Mouse (Mus musculus): ENCODE measurements around the gene Slc13a3. TPM values are rescaled to one million over a fixed set of nuclear protein-coding genes. Genes with fewer than 3 reads are reported as not detected.

Gene Slc13a3
- polyA plus RNA-seq, 1 experiment from 2014 or later = 5.5 TPM

DNA sequence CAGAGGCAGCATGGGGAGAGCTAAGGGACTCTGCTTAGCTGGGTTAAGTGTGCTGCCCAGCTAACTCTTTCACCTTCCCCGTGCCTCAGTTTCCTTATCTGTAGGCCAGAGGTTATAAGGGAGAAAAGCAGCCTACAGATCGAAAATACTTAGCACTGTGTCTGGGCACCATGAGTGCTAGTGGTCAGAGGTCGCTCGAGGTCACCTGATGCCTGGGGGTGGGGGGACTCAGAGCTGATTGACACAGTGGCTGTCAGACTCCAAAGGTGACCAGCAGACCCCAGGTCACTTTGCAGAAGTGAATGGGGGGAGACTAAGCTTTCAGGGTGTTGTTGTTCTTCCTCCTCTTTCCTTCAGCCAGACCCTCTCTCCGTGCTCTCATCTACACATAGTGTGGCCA is 58.7 kb downstream of the Slc13a3 start:
- Histone ChIP-seq H3K4me2 (ENCODE audit: low read length) (no peak overlapping the region), H3K4me3 (replicated peaks; ENCODE audit: low read depth, low read length) (no peak overlapping the region), H3K36me3 (ENCODE audit: control insufficient read depth, insufficient read depth, low read length) (no peaks in the 10 kb centered on the region), H3K4me1 (ENCODE audit: control insufficient read depth, insufficient read depth, low read length) (peaks cover 26% of the 10 kb centered on the region), H3K9me3 (ENCODE audit: control insufficient read depth, low read length) (no peaks in the 10 kb centered on the region), H3K9ac (replicated peaks; ENCODE audit: low read length) (no peak overlapping the region), H3K27me3 (ENCODE audit: control insufficient read depth, insufficient read depth, low read length) (no peaks in the 10 kb centered on the region), H3K27ac (replicated peaks; ENCODE audit: low read depth, low read length) (peak overlapping the region; percentile 57; the same call in 1 of the 2 replicates)
- WGBS = 77% methylated on average over 5 of the region's 5 CpGs
- ATAC-seq (ENCODE audit: low FRiP score, low TSS enrichment) (no peak), DNase-seq (no peak)

DNA sequence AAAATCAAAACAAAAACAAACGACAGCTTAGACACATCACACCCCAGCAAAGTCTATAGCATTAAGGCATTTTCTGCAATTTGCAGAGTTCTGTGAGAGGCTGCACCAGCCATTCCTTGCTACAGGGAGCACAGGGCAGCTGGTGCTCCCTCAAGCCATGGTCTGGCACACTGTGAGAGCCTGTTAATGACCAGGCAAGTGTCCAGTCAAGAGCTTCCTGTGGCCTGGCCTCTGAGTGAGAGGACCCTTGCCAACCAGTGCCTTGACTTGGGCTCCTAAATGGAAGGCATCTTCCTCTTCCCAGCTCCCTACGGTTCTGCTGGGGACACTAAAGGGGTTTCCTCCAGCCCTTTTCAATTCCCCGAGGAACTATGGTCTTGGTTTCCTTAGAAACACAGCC is 59.1 kb downstream of the Slc13a3 start:
- WGBS = 36% methylated on average over 3 of the region's 3 CpGs
- peak; percentile 26 for DNase-seq

DNA sequence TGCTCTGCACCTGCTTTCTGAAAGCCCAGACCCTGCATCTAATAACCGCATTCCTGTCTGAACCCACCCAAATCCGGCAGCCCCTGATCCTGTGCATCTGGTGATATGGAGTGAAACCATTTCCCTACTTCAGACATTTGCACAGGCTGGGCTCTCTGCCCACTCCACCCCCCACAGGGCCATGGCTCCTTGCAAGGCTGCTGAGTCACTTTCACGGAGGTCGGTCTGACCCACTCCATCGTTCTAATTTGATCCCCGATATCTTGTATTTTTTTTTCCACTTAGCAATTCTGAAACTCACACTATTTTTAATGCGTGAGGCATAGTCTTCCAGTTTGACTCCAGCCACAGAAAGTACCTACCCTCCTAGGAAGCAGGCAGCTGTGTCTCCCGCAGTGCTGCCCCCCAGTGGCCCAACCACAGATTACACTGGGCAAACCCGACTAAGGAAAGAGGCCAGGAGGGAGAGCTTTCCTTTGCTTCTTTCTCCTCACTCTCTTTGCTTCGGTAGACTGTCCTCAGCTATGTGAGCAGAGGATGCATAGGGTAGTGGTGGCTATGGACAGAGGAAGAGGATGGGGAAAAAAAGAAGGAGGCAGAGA is 65.2 kb downstream of the Slc13a3 start:
- Histone ChIP-seq H3K4me1 (ENCODE audit: control insufficient read depth, insufficient read depth, low read length) (no peaks in the 10 kb centered on the region), H3K4me3 (replicated peaks; ENCODE audit: low read depth, low read length) (no peak overlapping the region), H3K36me3 (ENCODE audit: control insufficient read depth, insufficient read depth, low read length) (no peaks in the 10 kb centered on the region), H3K4me2 (ENCODE audit: low read length) (no peak overlapping the region), H3K9ac (replicated peaks; ENCODE audit: low read length) (no peak overlapping the region), H3K27ac (replicated peaks; ENCODE audit: low read depth, low read length) (no peak overlapping the region), H3K9me3 (ENCODE audit: control insufficient read depth, low read length) (no peaks in the 10 kb centered on the region), H3K27me3 (ENCODE audit: control insufficient read depth, insufficient read depth, low read length) (no peaks in the 10 kb centered on the region)
- DNase-seq (peak; percentile 61), ATAC-seq (ENCODE audit: low FRiP score, low TSS enrichment) (no peak)
- WGBS = 50% methylated on average over 10 of the region's 10 CpGs

More for the DNA sequence above, 59.1 kb downstream of the Slc13a3 start:
- Histone ChIP-seq H3K36me3 (ENCODE audit: control insufficient read depth, insufficient read depth, low read length) (no peaks in the 10 kb centered on the region), H3K27me3 (ENCODE audit: control insufficient read depth, insufficient read depth, low read length) (no peaks in the 10 kb centered on the region), H3K9me3 (ENCODE audit: control insufficient read depth, low read length) (no peaks in the 10 kb centered on the region), H3K4me3 (replicated peaks; ENCODE audit: low read depth, low read length) (no peak overlapping the region), H3K4me2 (ENCODE audit: low read length) (no peak overlapping the region), H3K27ac (replicated peaks; ENCODE audit: low read depth, low read length) (no peak overlapping the region), H3K4me1 (ENCODE audit: control insufficient read depth, insufficient read depth, low read length) (peaks cover 26% of the 10 kb centered on the region), H3K9ac (replicated peaks; ENCODE audit: low read length) (no peak overlapping the region)
- ATAC-seq (ENCODE audit: low FRiP score, low TSS enrichment) = no peak

DNA sequence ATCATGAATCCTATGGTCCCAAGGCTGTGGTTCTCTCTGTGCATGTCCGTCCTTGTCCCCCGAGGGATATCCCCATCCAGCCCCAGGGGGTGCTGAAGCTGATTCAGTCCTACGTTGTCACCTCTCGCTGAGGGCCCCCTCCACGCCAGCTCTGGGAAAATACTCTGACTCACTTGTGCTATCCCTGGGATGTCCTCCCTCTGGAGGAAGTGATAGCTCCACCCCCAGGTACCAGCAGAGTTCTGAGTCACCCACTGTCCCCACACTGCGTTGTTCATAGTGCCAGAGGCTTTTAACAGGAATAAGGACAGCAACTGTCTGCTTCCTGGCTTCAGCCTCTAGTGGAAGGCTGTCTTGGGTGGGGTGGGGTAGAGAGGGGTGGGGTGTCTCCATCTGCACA is 67.7 kb downstream of the Slc13a3 start:
- Histone ChIP-seq H3K27me3 (ENCODE audit: control insufficient read depth, insufficient read depth, low read length) (no peaks in the 10 kb centered on the region), H3K27ac (replicated peaks; ENCODE audit: low read depth, low read length) (no peak overlapping the region), H3K36me3 (ENCODE audit: control insufficient read depth, insufficient read depth, low read length) (no peaks in the 10 kb centered on the region), H3K4me2 (ENCODE audit: low read length) (no peak overlapping the region), H3K4me1 (ENCODE audit: control insufficient read depth, insufficient read depth, low read length) (no peaks in the 10 kb centered on the region), H3K9ac (replicated peaks; ENCODE audit: low read length) (no peak overlapping the region), H3K4me3 (replicated peaks; ENCODE audit: low read depth, low read length) (no peak overlapping the region), H3K9me3 (ENCODE audit: control insufficient read depth, low read length) (no peaks in the 10 kb centered on the region)
- DNase-seq (no peak), ATAC-seq (ENCODE audit: low FRiP score, low TSS enrichment) (no peak)
- WGBS = 71% methylated on average over 6 of the region's 6 CpGs

DNA sequence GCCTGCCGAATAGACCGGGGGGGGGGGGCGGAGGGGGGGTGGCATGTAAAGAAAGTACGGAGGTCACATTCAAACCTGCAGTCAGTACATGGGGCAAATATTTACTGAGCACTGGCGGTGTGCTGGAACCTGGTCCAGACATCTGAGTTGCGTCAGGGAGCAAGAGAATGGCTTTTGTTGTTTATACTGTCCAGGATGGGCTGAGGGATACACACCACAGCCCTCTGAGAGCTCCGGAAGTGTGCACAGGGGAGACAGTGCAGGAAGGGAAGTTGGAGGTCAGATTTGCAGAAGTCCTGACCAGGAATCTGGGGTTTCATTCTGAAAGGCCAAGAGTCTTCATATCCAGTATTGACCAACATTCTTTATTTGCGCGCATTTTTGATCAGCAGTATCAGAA is 68.1 kb downstream of the Slc13a3 start:
- H3K9ac ChIP-seq (replicated peaks; ENCODE audit: low read length) = no peak overlapping the region
- no peak for ATAC-seq (ENCODE audit: low FRiP score, low TSS enrichment)
- no peak overlapping the region for H3K27ac ChIP-seq (replicated peaks; ENCODE audit: low read depth, low read length)
- no peaks in the 10 kb centered on the region for H3K9me3 ChIP-seq (ENCODE audit: control insufficient read depth, low read length)
- H3K4me2 ChIP-seq (ENCODE audit: low read length) = no peak overlapping the region
- H3K4me3 ChIP-seq (replicated peaks; ENCODE audit: low read depth, low read length) = no peak overlapping the region
- WGBS = 73% methylated on average over 9 of the region's 9 CpGs
- no peak for DNase-seq
- no peaks in the 10 kb centered on the region for H3K27me3 ChIP-seq (ENCODE audit: control insufficient read depth, insufficient read depth, low read length)
- H3K4me1 ChIP-seq (ENCODE audit: control insufficient read depth, insufficient read depth, low read length) = no peaks in the 10 kb centered on the region
- H3K36me3 ChIP-seq (ENCODE audit: control insufficient read depth, insufficient read depth, low read length) = no peaks in the 10 kb centered on the region

DNA sequence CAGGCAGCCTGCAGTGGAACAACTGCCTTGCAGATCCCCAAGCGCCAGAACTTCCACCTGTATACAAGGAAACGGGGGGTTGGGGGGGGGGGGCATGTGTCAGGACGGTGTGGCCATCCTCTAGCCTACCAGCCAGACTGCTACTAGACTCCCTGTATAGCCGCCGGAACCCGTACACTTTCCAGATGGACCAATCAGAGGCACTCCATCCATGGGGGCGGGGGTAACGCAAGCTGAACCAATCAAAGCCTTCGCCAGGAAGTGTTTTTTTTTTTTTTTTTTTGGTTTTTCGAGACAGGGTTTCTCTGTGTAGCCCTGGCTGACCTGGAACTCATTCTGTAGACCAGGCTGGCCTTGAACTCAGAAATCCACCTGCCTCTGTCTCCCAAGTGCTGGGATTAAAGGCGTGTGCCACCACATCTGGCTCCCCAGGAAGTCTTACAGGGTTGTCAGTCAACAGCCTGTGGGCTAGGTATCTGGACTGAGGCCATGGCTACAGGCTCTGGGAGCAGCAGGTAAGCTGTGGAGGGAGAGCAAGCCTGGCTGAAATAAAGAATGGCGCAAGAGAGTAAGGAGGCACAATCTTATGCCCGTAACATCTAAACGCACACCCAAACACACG is 74.8 kb downstream of the Slc13a3 start:
- 62% methylated on average over 15 of the region's 15 CpGs for WGBS
- Histone ChIP-seq H3K9ac (replicated peaks; ENCODE audit: low read length) (no peak overlapping the region), H3K9me3 (ENCODE audit: control insufficient read depth, low read length) (no peaks in the 10 kb centered on the region), H3K27me3 (ENCODE audit: control insufficient read depth, insufficient read depth, low read length) (no peaks in the 10 kb centered on the region), H3K4me1 (ENCODE audit: control insufficient read depth, insufficient read depth, low read length) (peaks cover 10% of the 10 kb centered on the region; the same call in 1 of the 2 replicates), H3K4me2 (ENCODE audit: low read length) (no peak overlapping the region), H3K27ac (replicated peaks; ENCODE audit: low read depth, low read length) (0 out of 2 replicates have a peak overlapping the region, but pooled peaks have one; percentile 22), H3K4me3 (replicated peaks; ENCODE audit: low read depth, low read length) (no peak overlapping the region), H3K36me3 (ENCODE audit: control insufficient read depth, insufficient read depth, low read length) (no peaks in the 10 kb centered on the region)
- ATAC-seq (ENCODE audit: low FRiP score, low TSS enrichment) = no peak
- no peak for DNase-seq

DNA sequence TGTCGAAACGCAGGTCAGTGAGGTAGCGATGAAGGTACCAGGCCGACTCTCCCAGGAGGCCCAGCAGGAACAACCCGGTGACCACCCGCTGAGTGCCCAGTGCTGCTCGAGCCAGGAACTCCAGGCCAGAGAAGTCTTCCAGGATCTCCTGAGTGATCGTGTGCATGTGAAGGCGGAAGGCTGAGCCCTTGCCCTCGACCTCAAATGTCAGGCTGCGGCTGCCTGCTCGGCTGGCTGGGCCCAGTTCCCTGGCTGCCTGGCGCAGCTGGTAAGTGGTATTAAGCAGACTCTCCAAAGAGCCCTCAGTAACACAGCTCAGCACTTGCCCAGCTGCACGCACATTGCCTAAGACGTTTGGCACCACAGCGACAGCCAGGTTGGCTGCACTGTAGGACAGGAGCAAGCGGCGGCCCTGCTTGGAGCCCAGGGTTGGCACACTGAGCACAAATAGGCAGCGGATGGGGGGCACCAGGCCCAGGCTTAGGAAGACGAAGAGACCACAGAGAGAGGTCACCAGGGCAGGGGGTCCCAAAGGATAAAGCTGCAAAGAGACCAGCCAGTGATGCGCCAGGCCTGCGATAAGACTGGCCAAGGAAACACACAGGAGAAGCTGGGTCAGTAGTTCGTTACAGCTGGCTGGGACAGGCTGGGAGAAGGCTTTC is 75.4 kb downstream of the Slc13a3 start:
- no peak for DNase-seq
- no peaks in the 10 kb centered on the region for H3K27me3 ChIP-seq (ENCODE audit: control insufficient read depth, insufficient read depth, low read length)
- H3K9me3 ChIP-seq (ENCODE audit: control insufficient read depth, low read length) = no peaks in the 10 kb centered on the region
- H3K27ac ChIP-seq (replicated peaks; ENCODE audit: low read depth, low read length) = peak overlapping the region; percentile 22; the same call in 1 of the 2 replicates
- peak overlapping the region; percentile 9; the same call in 1 of the 2 replicates for H3K9ac ChIP-seq (replicated peaks; ENCODE audit: low read length)
- no peak for ATAC-seq (ENCODE audit: low FRiP score, low TSS enrichment)
- no peaks in the 10 kb centered on the region for H3K36me3 ChIP-seq (ENCODE audit: control insufficient read depth, insufficient read depth, low read length)
- no peak overlapping the region for H3K4me2 ChIP-seq (ENCODE audit: low read length)
- H3K4me1 ChIP-seq (ENCODE audit: control insufficient read depth, insufficient read depth, low read length) = peaks cover 10% of the 10 kb centered on the region; the same call in 1 of the 2 replicates
- WGBS = 65% methylated on average over 23 of the region's 23 CpGs
- no peak overlapping the region for H3K4me3 ChIP-seq (replicated peaks; ENCODE audit: low read depth, low read length)

DNA sequence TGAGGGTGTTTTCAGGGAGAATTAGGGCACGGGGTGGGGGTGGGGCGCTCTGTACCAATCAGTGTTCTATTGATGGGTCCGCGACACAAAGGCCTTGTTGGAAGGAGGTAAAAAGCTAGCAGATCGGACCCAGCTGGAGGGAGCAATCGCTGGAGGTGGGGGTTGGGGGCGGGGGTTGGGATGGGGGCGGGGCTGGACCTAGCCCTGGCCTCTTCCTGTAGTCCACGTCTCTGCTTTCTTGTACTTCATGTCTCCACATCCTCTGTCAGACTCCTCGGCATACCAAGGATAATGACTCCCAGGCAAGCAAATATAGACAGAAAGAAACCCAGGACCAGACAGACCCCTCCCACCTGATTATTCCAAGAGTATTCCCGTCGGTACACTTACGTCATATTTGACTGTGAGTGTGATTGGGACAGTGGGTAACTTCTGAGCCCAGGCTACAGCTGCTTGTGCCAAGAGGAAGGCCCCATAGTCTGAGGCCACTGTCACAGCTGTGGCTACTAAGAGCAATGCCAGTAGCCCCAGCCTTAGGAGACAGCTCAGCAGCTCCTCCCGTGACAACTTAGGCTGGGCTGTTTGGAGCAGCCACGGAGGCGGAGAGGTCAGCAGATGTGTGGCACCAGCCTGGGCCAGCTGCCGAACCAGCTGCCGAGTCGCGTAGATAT is 76.1 kb downstream of the Slc13a3 start:
- Histone ChIP-seq H3K4me3 (replicated peaks; ENCODE audit: low read depth, low read length) (no peak overlapping the region), H3K27me3 (ENCODE audit: control insufficient read depth, insufficient read depth, low read length) (no peaks in the 10 kb centered on the region), H3K9ac (replicated peaks; ENCODE audit: low read length) (0 out of 2 replicates have a peak overlapping the region, but pooled peaks have one; percentile 7), H3K4me1 (ENCODE audit: control insufficient read depth, insufficient read depth, low read length) (peaks cover 10% of the 10 kb centered on the region; the same call in 1 of the 2 replicates), H3K4me2 (ENCODE audit: low read length) (no peak overlapping the region), H3K9me3 (ENCODE audit: control insufficient read depth, low read length) (no peaks in the 10 kb centered on the region), H3K36me3 (ENCODE audit: control insufficient read depth, insufficient read depth, low read length) (no peaks in the 10 kb centered on the region), H3K27ac (replicated peaks; ENCODE audit: low read depth, low read length) (peak overlapping the region; percentile 22; the same call in 1 of the 2 replicates)
- no peak for DNase-seq
- ATAC-seq (ENCODE audit: low FRiP score, low TSS enrichment) = no peak
- 43% methylated on average over 20 of the region's 20 CpGs for WGBS

All from midbrain, embryonic 14.5 days (tissue).